Mouse (Mus musculus) brain, embryonic 14.5 days (tissue): ENCODE results near the gene Stk19.

Source experiments
- CTCF ChIP-seq: fragments of 200-500 bp; IDR thresholded peaks from 2 replicates; pipeline ENCODE4 v1.5.1; 2012; ENCODE audit warnings: inconsistent platforms, mild to moderate bottlenecking, moderate library complexity, borderline replicate concordance; ENCODE audit not compliant: insufficient read depth, insufficient read length; ENCODE audit errors: extremely low read depth
- POLR2A ChIP-seq: fragments of 200-500 bp; IDR thresholded peaks from 2 replicates; pipeline ENCODE4 v1.6.1; 2012; ENCODE audit warnings: mild to moderate bottlenecking, inconsistent platforms, borderline replicate concordance; ENCODE audit not compliant: poor library complexity, insufficient read depth, insufficient read length, severe bottlenecking; ENCODE audit errors: extremely low read depth

- TF ChIP-seq CTCF (no peak), POLR2A (no peak)
These were observed 25.5 kb downstream of the Stk19 start for GRCm38 (mm10) chr17:34811275-34811674.
